Mouse (Mus musculus): ENCODE data around the gene Crisp2. TPM values are rescaled to one million over a fixed set of nuclear protein-coding genes. Genes with fewer than 3 reads are reported as not detected.

Gene Crisp2
- total and polyA plus RNA-seq, 2 experiments = 0.74 TPM; not detected in 1

GRCm38 (mm10) chr17:40821477-40821876 lies 14.7 kb upstream of the Crisp2 start:
- no peak overlapping the region for H3K9ac ChIP-seq (ENCODE audit: low read depth, low read length)
- no peaks in the 10 kb centered on the region for H3K27me3 ChIP-seq (ENCODE audit: control insufficient read depth, insufficient read depth, low read length)
- H3K27ac ChIP-seq (replicated peaks; ENCODE audit: insufficient read depth, low read depth, low read length) = no peak overlapping the region
- DNase-seq (ENCODE audit: extremely low read depth, low read depth, low spot score) = peak; percentile 88
- no peaks in the 10 kb centered on the region for H3K36me3 ChIP-seq (ENCODE audit: control insufficient read depth, insufficient read depth, low read length)
- peaks cover 3% of the 10 kb centered on the region; the same call in 1 of the 2 replicates for H3K4me1 ChIP-seq (ENCODE audit: control insufficient read depth, insufficient read depth, low read length)
- no peaks in the 10 kb centered on the region for H3K79me2 ChIP-seq (ENCODE audit: control insufficient read depth, insufficient read depth, low read length)
- 13% methylated on average over 9 of the region's 9 CpGs for WGBS
- no peak for TF ChIP-seq CTCF (IDR thresholded peaks at IDR 0.05; ENCODE audit: low read depth, low read length)
- no peak for TF ChIP-seq POLR2A (IDR thresholded peaks at IDR 0.05; ENCODE audit: extremely low read depth, insufficient read depth, low read length)
- H3K4me3 ChIP-seq (ENCODE audit: insufficient read depth, low read depth, low read length) = no peak overlapping the region

- Histone ChIP-seq H3K4me1 (ENCODE audit: control insufficient read depth, insufficient read depth, low read length) (peaks cover 3% of the 10 kb centered on the region; the same call in 1 of the 2 replicates), H3K4me3 (ENCODE audit: insufficient read depth, low read depth, low read length) (no peak overlapping the region), H3K36me3 (ENCODE audit: control insufficient read depth, insufficient read depth, low read length) (no peaks in the 10 kb centered on the region), H3K79me2 (ENCODE audit: control insufficient read depth, insufficient read depth, low read length) (no peaks in the 10 kb centered on the region), H3K9ac (ENCODE audit: low read depth, low read length) (no peak overlapping the region), H3K27me3 (ENCODE audit: control insufficient read depth, insufficient read depth, low read length) (no peaks in the 10 kb centered on the region), H3K27ac (replicated peaks; ENCODE audit: insufficient read depth, low read depth, low read length) (no peak overlapping the region)
- WGBS = 76% methylated on average over 4 of the region's 4 CpGs
- no peak for DNase-seq (ENCODE audit: extremely low read depth, low read depth, low spot score)
- no peak for TF ChIP-seq POLR2A (IDR thresholded peaks at IDR 0.05; ENCODE audit: extremely low read depth, insufficient read depth, low read length)
- TF ChIP-seq CTCF (IDR thresholded peaks at IDR 0.05; ENCODE audit: low read depth, low read length) = no peak
Observed at GRCm38 (mm10) chr17:40817340-40817943, 10.6 kb upstream of the Crisp2 start.

GRCm38 (mm10) chr17:40812259-40812658 lies 5.5 kb upstream of the Crisp2 start:
- DNase-seq (ENCODE audit: extremely low read depth, low read depth, low spot score) = no peak
- Histone ChIP-seq H3K27ac (replicated peaks; ENCODE audit: insufficient read depth, low read depth, low read length) (no peak overlapping the region), H3K4me1 (ENCODE audit: control insufficient read depth, insufficient read depth, low read length) (no peaks in the 10 kb centered on the region), H3K4me3 (ENCODE audit: insufficient read depth, low read depth, low read length) (no peak overlapping the region), H3K27me3 (ENCODE audit: control insufficient read depth, insufficient read depth, low read length) (no peaks in the 10 kb centered on the region), H3K79me2 (ENCODE audit: control insufficient read depth, insufficient read depth, low read length) (no peaks in the 10 kb centered on the region), H3K36me3 (ENCODE audit: control insufficient read depth, insufficient read depth, low read length) (no peaks in the 10 kb centered on the region), H3K9ac (ENCODE audit: low read depth, low read length) (no peak overlapping the region)
- TF ChIP-seq POLR2A (IDR thresholded peaks at IDR 0.05; ENCODE audit: extremely low read depth, insufficient read depth, low read length) (no peak), CTCF (IDR thresholded peaks at IDR 0.05; ENCODE audit: low read depth, low read length) (no peak)
- 76% methylated on average over 2 of the region's 2 CpGs for WGBS

GRCm38 (mm10) chr17:40811560-40811959 lies 4.8 kb upstream of the Crisp2 start:
- Histone ChIP-seq H3K4me1 (ENCODE audit: control insufficient read depth, insufficient read depth, low read length) (no peaks in the 10 kb centered on the region), H3K9ac (ENCODE audit: low read depth, low read length) (no peak overlapping the region), H3K4me3 (ENCODE audit: insufficient read depth, low read depth, low read length) (no peak overlapping the region), H3K79me2 (ENCODE audit: control insufficient read depth, insufficient read depth, low read length) (no peaks in the 10 kb centered on the region), H3K36me3 (ENCODE audit: control insufficient read depth, insufficient read depth, low read length) (no peaks in the 10 kb centered on the region), H3K27ac (replicated peaks; ENCODE audit: insufficient read depth, low read depth, low read length) (no peak overlapping the region), H3K27me3 (ENCODE audit: control insufficient read depth, insufficient read depth, low read length) (no peaks in the 10 kb centered on the region)
- DNase-seq (ENCODE audit: extremely low read depth, low read depth, low spot score) = no peak
- WGBS = 93% methylated on average over 1 of the region's 1 CpGs
- TF ChIP-seq POLR2A (IDR thresholded peaks at IDR 0.05; ENCODE audit: extremely low read depth, insufficient read depth, low read length) (no peak), CTCF (IDR thresholded peaks at IDR 0.05; ENCODE audit: low read depth, low read length) (no peak)

GRCm38 (mm10) chr17:40810934-40811333 lies 4.1 kb upstream of the Crisp2 start, which contains the start of gene Rhag:
TSS of gene Rhag (plus strand) at chr17:40811126.
- no peaks in the 10 kb centered on the region for H3K27me3 ChIP-seq (ENCODE audit: control insufficient read depth, insufficient read depth, low read length)
- DNase-seq (ENCODE audit: extremely low read depth, low read depth, low spot score) = no peak
- no peak for TF ChIP-seq POLR2A (IDR thresholded peaks at IDR 0.05; ENCODE audit: extremely low read depth, insufficient read depth, low read length)
- no peak for TF ChIP-seq CTCF (IDR thresholded peaks at IDR 0.05; ENCODE audit: low read depth, low read length)
- H3K9ac ChIP-seq (ENCODE audit: low read depth, low read length) = no peak within 1 kb of the TSS
- no peak within 1 kb of the TSS for H3K27ac ChIP-seq (replicated peaks; ENCODE audit: insufficient read depth, low read depth, low read length)
- no peaks in the 10 kb centered on the region for H3K4me1 ChIP-seq (ENCODE audit: control insufficient read depth, insufficient read depth, low read length)
- H3K4me3 ChIP-seq (ENCODE audit: insufficient read depth, low read depth, low read length) = no peak within 1 kb of the TSS
- no peaks in the 10 kb centered on the region for H3K79me2 ChIP-seq (ENCODE audit: control insufficient read depth, insufficient read depth, low read length)
- H3K36me3 ChIP-seq (ENCODE audit: control insufficient read depth, insufficient read depth, low read length) = no peaks in the 10 kb centered on the region
- WGBS = 63% methylated on average over 1 of the region's 1 CpGs

- H3K36me3 ChIP-seq (ENCODE audit: control insufficient read depth, insufficient read depth, low read length) = no peaks in the 10 kb centered on the region
- no peak overlapping the region for H3K9ac ChIP-seq (ENCODE audit: low read depth, low read length)
- no peak for TF ChIP-seq POLR2A (IDR thresholded peaks at IDR 0.05; ENCODE audit: extremely low read depth, insufficient read depth, low read length)
- TF ChIP-seq CTCF (IDR thresholded peaks at IDR 0.05; ENCODE audit: low read depth, low read length) = no peak
- no peaks in the 10 kb centered on the region for H3K27me3 ChIP-seq (ENCODE audit: control insufficient read depth, insufficient read depth, low read length)
- no peaks in the 10 kb centered on the region for H3K4me1 ChIP-seq (ENCODE audit: control insufficient read depth, insufficient read depth, low read length)
- H3K79me2 ChIP-seq (ENCODE audit: control insufficient read depth, insufficient read depth, low read length) = no peaks in the 10 kb centered on the region
- no peak for DNase-seq (ENCODE audit: extremely low read depth, low read depth, low spot score)
- H3K4me3 ChIP-seq (ENCODE audit: insufficient read depth, low read depth, low read length) = no peak overlapping the region
- no peak overlapping the region for H3K27ac ChIP-seq (replicated peaks; ENCODE audit: insufficient read depth, low read depth, low read length)
Observed at GRCm38 (mm10) chr17:40808071-40808470, 1.3 kb upstream of the Crisp2 start.

Data from liver, adult 2 months (tissue).